Mouse (Mus musculus) midbrain, embryonic 15.5 days (tissue): Measurements from ENCODE around the gene Bbs9. TPM values are rescaled to one million over a fixed set of nuclear protein-coding genes. Genes with fewer than 3 reads are reported as not detected.

ENCODE experiments used
- ATAC-seq: fragments of 200-750 bp; cut with Nextera tagmentation; replicated peaks from 2 replicates; pipeline ENCODE4 v1.8.0; 2017; ENCODE audit warnings: moderate TSS enrichment
- H3K27ac ChIP-seq: fragments of 300-500 bp; sonication (generic); 2 replicates; pipeline ENCODE4 v1.5.1; 2015; ENCODE audit warnings: mild to moderate bottlenecking, inconsistent platforms
- H3K27me3 ChIP-seq: fragments of 300-500 bp; sonication (generic); replicated peaks from 2 replicates; pipeline ENCODE4 v1.6.1; 2015; ENCODE audit warnings: inconsistent platforms
- H3K36me3 ChIP-seq: fragments of 300-500 bp; sonication (generic); replicated peaks from 2 replicates; pipeline ENCODE4 v1.6.1; 2015; ENCODE audit warnings: inconsistent platforms
- H3K4me1 ChIP-seq: fragments of 300-500 bp; sonication (generic); 2 replicates; pipeline ENCODE4 v1.6.1; 2015; ENCODE audit warnings: inconsistent platforms
- H3K4me2 ChIP-seq: fragments of 300-500 bp; sonication (generic); 2 replicates; pipeline ENCODE4 v1.6.1; 2015; ENCODE audit warnings: inconsistent platforms, mild to moderate bottlenecking, moderate library complexity
- H3K4me3 ChIP-seq: fragments of 300-500 bp; sonication (generic); 2 replicates; pipeline ENCODE4 v1.5.1; 2015; ENCODE audit warnings: mild to moderate bottlenecking, inconsistent platforms
- H3K9ac ChIP-seq: fragments of 300-500 bp; sonication (generic); 2 replicates; pipeline ENCODE4 v1.6.1; 2015; ENCODE audit warnings: mild to moderate bottlenecking, inconsistent platforms
- H3K9me3 ChIP-seq: fragments of 300-500 bp; sonication (generic); 2 replicates; pipeline ENCODE4 v1.6.1; 2016; ENCODE audit warnings: inconsistent platforms
- WGBS: fragments of 180-500 bp; shearing (Covaris S2); methylation state at CpG from one replicate; pipeline ENCODE4 v1.1.7; 2015; ENCODE audit warnings: mixed read lengths; 5-methylcytosine and 5-hydroxymethylcytosine counted together
- polyA plus RNA-seq: library from polyadenylated mRNA; unstranded; fragments of >200 nt; fragmentation: Nextera tagmentation; extraction: Ambion mirVana; gene quantifications from 2 replicates; pipeline ENCODE4 v1.2.1, GENCODE M21; 2015

Gene Bbs9
- polyA plus RNA-seq, 1 experiment from 2014 or later, result 25.0 TPM

DNA sequence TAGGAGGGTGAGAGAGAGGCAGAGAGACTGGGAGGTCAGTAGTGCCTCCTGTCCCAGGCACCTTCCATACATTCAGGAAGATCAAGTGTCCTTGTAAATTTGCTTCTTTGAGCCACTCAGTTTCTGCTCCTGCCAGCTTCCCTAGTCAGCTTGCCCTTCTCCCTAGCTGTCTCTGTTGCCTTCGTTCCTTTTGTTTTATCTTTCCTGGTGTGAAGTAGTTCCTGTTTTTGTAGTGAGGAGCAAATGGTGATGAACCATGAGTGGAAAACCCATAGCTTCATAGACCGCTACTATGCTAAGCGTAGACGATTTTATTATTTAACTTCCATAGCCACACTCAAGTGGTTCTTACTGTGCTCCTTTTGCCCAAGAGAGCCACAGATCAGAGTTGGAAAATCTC lies 242.1 kb downstream of the Bbs9 start:
- ATAC-seq, result no peak
- 90% methylated on average over 4 of the region's 4 CpGs for WGBS
- Histone ChIP-seq H3K36me3 (no peaks in the 10 kb centered on the region), H3K27me3 (no peaks in the 10 kb centered on the region), H3K9ac (no peak overlapping the region), H3K4me3 (no peak overlapping the region), H3K4me1 (no peaks in the 10 kb centered on the region), H3K9me3 (no peaks in the 10 kb centered on the region), H3K4me2 (no peak overlapping the region), H3K27ac (no peak overlapping the region)

DNA sequence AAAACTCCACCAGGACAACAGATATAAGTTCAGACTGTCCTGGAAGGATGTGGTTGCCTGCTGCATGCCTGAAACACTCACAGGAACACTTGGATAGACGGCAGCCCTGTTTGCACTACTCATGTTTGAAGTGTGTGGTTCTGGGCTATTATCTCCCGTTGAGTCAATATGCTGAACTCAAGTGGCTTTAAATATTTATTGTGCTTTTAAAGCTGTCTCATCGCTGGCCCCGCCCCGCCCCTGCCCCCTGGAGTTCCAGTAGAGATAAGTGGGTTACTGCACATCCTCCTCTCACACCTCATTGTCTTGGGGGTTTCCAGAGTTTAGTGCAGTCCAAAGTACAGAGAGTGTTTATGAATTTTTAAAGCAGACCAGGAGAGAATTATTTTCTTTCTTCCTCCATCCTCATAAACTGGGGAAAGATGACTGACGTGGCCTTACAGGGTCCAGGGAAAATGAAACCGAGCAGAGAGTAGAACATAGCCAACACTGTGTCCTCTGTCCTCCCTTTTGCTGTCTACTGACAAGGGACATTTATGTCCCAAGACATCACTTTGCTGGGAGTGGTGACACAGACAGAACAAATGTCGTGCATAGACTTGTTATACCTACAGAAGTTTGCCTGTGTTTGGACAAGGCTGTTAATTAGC lies 242.8 kb downstream of the Bbs9 start:
- Histone ChIP-seq H3K9ac (no peak overlapping the region), H3K4me1 (no peaks in the 10 kb centered on the region), H3K9me3 (no peaks in the 10 kb centered on the region), H3K4me2 (no peak overlapping the region), H3K36me3 (no peaks in the 10 kb centered on the region), H3K4me3 (no peak overlapping the region), H3K27me3 (no peaks in the 10 kb centered on the region), H3K27ac (no peak overlapping the region)
- 75% methylated on average over 8 of the region's 8 CpGs for WGBS
- no peak for ATAC-seq

DNA sequence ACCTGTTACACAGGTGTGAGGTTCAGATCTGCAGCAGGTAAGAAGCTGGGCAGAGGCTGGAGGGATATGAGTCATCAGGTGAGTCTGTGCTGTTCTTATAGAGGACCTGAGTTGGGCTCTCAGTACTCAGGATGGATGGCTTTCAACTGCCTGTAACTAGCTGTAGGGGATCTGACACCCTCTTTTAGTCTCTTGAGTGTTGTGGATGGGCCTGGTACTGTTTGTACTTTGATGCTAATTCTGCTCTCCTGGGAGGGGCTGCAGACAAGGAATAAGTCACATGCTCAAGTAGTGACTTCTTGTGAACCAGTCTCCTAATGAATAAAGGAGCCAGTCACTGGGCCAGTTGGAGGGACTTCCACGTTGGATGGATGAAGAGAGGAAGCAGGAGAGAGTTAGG lies 257.1 kb downstream of the Bbs9 start:
- no peak overlapping the region for H3K9ac ChIP-seq
- 61% methylated on average over 1 of the region's 1 CpGs for WGBS
- no peaks in the 10 kb centered on the region for H3K9me3 ChIP-seq
- no peak overlapping the region for H3K27ac ChIP-seq
- no peak for ATAC-seq
- no peak overlapping the region for H3K4me3 ChIP-seq
- H3K4me1 ChIP-seq, result peaks cover 3% of the 10 kb centered on the region
- H3K36me3 ChIP-seq, result no peaks in the 10 kb centered on the region
- H3K4me2 ChIP-seq, result no peak overlapping the region
- no peaks in the 10 kb centered on the region for H3K27me3 ChIP-seq

DNA sequence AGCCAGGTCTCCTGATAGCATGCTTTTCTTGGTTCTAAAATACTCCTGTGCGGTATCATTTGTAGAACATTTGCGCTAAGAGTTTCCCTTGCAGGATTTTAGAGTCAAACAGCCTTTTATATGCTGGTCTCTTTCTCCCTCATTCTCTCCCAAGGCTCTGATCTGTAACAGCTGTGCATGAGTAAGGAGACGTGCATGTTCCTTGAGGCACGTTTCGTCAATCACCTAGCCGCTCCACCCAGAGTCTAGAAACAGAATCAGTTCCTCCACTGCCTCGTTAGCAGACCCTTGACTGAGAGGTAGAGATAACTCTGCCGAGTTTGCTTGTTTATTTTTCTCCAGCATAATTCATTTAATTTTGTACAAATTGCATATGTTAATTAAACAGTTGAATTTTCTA lies 259.4 kb downstream of the Bbs9 start:
- Histone ChIP-seq H3K9me3 (no peaks in the 10 kb centered on the region), H3K36me3 (no peaks in the 10 kb centered on the region), H3K4me1 (peaks cover 3% of the 10 kb centered on the region), H3K4me3 (no peak overlapping the region), H3K27ac (no peak overlapping the region), H3K4me2 (no peak overlapping the region), H3K27me3 (no peaks in the 10 kb centered on the region), H3K9ac (no peak overlapping the region)
- 0 out of 2 replicates have a peak, but pooled peaks have one; percentile 62 for ATAC-seq
- WGBS, result 61% methylated on average over 8 of the region's 8 CpGs

DNA sequence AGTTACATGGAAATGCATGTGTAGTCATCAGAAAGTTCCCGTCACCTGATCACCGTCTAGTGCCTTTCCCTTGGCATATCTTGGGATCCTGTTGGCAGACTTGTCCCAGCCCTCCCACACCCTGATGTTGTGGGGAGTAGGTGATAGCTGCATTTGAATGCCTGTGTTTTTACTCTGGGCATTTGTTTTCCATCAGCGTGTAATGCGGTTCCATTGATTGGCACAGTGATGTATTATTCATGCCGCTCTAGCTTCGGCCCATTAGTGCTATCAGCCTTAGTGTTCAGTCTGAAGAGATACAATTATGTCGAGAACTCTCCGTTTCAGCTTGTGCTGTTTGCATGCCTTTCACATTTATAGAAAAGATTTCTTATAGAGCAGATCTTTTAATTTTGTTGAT lies 259.9 kb downstream of the Bbs9 start:
- Histone ChIP-seq H3K27me3 (no peaks in the 10 kb centered on the region), H3K27ac (no peak overlapping the region), H3K4me1 (peaks cover 3% of the 10 kb centered on the region), H3K4me3 (no peak overlapping the region), H3K9ac (no peak overlapping the region), H3K4me2 (no peak overlapping the region), H3K36me3 (no peaks in the 10 kb centered on the region), H3K9me3 (no peaks in the 10 kb centered on the region)
- WGBS, result 37% methylated on average over 8 of the region's 8 CpGs
- ATAC-seq, result peak; percentile 70; the same call in 1 of the 2 replicates

DNA sequence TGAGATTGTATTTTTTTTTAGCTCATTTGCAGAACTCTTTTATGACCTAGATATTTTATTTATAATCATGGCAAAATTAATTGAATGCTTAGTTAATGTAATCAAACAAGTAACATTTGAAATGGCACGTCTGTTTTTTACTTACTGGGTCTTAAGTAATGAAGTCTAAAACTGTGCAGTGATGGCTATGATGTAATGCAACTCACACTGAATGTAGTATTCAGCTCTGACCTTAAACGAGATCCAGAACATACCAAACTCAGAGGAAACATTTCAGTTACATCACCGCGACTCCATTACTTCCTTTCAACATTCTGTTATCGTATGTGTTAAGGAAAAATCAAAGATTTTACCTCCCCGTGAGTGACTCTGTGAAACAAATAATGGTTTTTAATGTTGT lies 262.4 kb downstream of the Bbs9 start:
- no peak overlapping the region for H3K9ac ChIP-seq
- ATAC-seq, result no peak
- no peaks in the 10 kb centered on the region for H3K36me3 ChIP-seq
- WGBS, result 84% methylated on average over 6 of the region's 6 CpGs
- H3K4me1 ChIP-seq, result peaks cover 3% of the 10 kb centered on the region
- H3K9me3 ChIP-seq, result no peaks in the 10 kb centered on the region
- H3K27me3 ChIP-seq, result no peaks in the 10 kb centered on the region
- no peak overlapping the region for H3K27ac ChIP-seq
- H3K4me3 ChIP-seq, result no peak overlapping the region
- H3K4me2 ChIP-seq, result no peak overlapping the region

DNA sequence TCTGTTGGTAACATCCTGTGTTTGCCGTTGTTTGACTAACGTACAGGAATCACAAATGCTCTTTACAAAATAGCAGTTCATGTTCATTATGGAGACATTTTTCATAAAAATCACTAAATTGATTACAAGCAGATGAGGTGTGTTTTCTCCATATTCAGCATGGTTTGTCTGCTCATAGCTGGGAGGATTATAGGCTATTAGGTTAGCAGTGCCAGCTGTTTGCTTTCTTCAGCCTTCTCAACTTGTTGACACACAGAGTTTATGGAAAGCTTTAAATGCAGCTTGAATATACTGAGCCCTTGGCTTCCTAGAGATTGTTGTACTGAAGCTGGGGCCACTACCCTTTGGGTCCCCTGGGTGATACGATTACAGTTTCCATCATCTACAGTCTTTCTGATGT lies 263.3 kb downstream of the Bbs9 start:
- H3K9ac ChIP-seq, result no peak overlapping the region
- H3K4me2 ChIP-seq, result no peak overlapping the region
- no peaks in the 10 kb centered on the region for H3K36me3 ChIP-seq
- H3K9me3 ChIP-seq, result no peaks in the 10 kb centered on the region
- no peaks in the 10 kb centered on the region for H3K27me3 ChIP-seq
- H3K4me3 ChIP-seq, result no peak overlapping the region
- H3K27ac ChIP-seq, result no peak overlapping the region
- H3K4me1 ChIP-seq, result peaks cover 3% of the 10 kb centered on the region
- 90% methylated on average over 3 of the region's 3 CpGs for WGBS
- ATAC-seq, result no peak

DNA sequence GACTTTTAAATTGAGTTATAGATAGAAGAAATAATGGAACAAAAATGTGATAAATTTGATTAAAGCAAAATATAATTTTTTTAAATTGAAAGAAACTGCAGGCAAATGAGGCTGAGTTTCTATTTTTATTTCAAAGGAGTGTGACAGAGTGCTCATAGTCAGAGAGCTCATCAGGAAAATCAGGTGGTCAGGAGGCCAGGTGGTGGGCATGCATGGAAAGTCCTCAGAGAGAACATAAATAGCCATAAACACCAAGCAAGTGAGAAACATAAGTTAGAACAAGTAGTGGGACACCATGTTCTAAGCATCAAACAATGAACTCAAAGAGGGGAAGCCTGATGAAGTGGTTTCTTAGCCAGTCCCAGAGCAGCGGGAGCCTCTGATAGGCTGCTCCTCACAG lies 266.5 kb downstream of the Bbs9 start:
- WGBS, result 93% methylated on average over 1 of the region's 1 CpGs
- H3K9me3 ChIP-seq, result no peaks in the 10 kb centered on the region
- ATAC-seq, result no peak
- H3K36me3 ChIP-seq, result no peaks in the 10 kb centered on the region
- H3K4me2 ChIP-seq, result no peak overlapping the region
- no peak overlapping the region for H3K9ac ChIP-seq
- no peak overlapping the region for H3K4me3 ChIP-seq
- no peaks in the 10 kb centered on the region for H3K27me3 ChIP-seq
- no peaks in the 10 kb centered on the region for H3K4me1 ChIP-seq
- H3K27ac ChIP-seq, result no peak overlapping the region

DNA sequence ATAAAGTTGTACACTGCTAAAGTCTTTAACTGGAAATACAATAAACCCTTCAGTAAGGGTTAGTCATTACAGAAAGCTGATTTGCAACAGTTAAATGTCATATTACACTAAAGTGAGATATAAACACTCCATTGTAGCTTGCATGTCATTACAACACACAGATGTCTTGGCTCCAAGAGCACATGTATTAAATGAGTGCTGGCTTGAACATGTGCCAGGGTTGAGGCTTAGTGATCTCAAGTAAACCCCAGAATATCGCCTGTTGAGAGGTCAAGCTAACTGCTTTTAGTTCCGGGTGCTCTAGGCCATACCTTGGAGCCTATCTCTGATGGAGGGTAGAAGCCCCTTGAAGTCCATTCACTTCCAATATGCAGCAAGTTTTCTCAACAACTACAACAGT lies 273.1 kb downstream of the Bbs9 start:
- Histone ChIP-seq H3K4me2 (no peak overlapping the region), H3K36me3 (no peaks in the 10 kb centered on the region), H3K4me3 (no peak overlapping the region), H3K9me3 (no peaks in the 10 kb centered on the region; the same call in 1 of the 2 replicates), H3K27ac (no peak overlapping the region), H3K27me3 (no peaks in the 10 kb centered on the region), H3K9ac (no peak overlapping the region), H3K4me1 (no peaks in the 10 kb centered on the region)
- no peak for ATAC-seq
- 90% methylated on average over 2 of the region's 2 CpGs for WGBS

DNA sequence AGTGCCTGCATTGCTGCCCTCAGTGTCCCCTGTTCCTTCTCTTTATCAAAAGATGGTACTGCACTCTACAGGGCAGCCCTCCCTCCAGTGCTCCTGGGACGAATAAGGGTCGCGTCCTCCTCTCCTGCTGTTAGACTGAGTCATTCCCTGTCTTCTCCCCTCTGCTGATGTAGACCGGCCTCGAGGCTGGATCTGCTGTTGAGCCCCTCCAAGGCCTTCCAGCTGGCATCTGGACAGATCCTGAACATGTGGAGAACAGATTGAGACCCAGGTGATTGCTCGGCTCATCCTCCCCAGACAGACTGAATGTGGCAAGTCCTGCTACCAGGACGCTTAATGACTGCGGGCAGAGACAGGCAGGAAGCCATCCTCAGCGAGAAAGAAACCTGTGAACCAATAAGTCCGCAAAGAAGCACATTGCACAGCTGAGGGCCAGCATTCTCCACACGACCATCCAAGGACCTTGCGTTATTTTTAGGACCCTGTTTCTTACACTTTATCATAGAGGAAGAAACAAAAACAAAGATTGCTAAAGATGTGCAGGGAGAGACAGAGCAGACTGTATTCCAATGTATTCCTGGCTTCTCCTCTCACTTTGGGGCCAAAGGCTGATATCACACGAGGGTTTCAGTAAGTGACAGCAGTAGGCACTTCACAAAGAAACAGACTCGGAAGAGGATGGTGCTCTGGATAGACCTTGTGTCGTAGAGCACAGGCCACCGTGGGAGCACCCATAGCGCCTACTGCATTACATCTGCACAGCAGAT lies 275.4 kb downstream of the Bbs9 start:
- Histone ChIP-seq H3K36me3 (no peaks in the 10 kb centered on the region), H3K9ac (no peak overlapping the region), H3K4me1 (no peaks in the 10 kb centered on the region), H3K9me3 (no peaks in the 10 kb centered on the region; the same call in 1 of the 2 replicates), H3K4me2 (no peak overlapping the region), H3K4me3 (no peak overlapping the region), H3K27ac (no peak overlapping the region), H3K27me3 (no peaks in the 10 kb centered on the region)
- ATAC-seq, result no peak
- 86% methylated on average over 17 of the region's 17 CpGs for WGBS

DNA sequence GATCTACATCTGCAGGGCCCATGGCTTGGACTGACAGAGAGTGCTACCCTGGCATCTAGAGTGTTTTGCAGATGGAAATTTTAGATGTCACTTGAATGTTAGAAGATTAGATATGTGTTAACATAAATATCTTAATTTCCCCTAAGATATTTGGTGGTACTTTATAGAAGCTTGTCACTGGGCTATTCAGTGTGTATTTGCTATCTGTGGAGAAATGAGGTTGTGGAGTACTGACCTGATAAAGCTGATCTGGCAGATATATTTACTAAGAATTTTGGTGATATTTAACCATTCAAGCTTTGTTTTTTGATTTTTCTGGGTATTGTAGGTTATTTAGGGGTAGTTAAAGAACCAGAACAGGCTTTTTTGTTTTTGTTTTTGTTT lies 276.0 kb downstream of the Bbs9 start:
- Histone ChIP-seq H3K4me2 (no peak overlapping the region), H3K4me3 (no peak overlapping the region), H3K4me1 (no peaks in the 10 kb centered on the region), H3K27ac (no peak overlapping the region), H3K9me3 (no peaks in the 10 kb centered on the region; the same call in 1 of the 2 replicates), H3K27me3 (no peaks in the 10 kb centered on the region), H3K36me3 (no peaks in the 10 kb centered on the region), H3K9ac (no peak overlapping the region)
- no peak for ATAC-seq

DNA sequence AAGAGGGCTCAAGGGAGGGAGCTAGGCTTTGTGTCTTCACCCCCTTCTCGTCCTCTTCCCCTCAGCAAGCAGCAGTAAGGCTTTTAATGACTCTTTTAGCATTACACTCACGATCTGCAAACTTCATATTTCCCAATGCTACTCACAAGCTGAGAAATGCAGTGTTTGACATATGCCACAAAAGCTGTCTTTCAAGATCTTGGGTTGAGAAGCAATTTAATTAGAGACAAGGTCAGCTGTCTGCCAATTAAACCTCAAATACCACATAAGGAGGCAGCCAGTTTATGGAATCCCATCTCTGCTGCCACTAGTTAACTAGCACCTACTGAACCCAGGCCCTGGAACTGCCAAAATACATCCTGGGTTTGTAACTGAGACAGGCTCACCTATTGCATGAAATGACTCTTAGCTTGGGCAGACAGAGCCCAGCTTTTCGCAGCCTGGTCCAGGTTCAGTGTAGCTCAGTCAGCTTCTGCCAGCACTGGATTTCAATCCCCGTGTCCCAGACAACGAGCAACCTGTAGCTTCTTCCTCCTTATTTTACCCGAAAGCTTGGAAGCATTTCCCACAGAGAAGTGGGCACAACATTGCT lies 278.7 kb downstream of the Bbs9 start:
- H3K9me3 ChIP-seq, result no peaks in the 10 kb centered on the region; the same call in 1 of the 2 replicates
- H3K36me3 ChIP-seq, result no peaks in the 10 kb centered on the region
- no peaks in the 10 kb centered on the region for H3K27me3 ChIP-seq
- H3K4me1 ChIP-seq, result no peaks in the 10 kb centered on the region
- WGBS, result 62% methylated on average over 6 of the region's 6 CpGs
- no peak for ATAC-seq
- H3K27ac ChIP-seq, result no peak overlapping the region
- H3K9ac ChIP-seq, result no peak overlapping the region
- no peak overlapping the region for H3K4me3 ChIP-seq
- H3K4me2 ChIP-seq, result no peak overlapping the region

DNA sequence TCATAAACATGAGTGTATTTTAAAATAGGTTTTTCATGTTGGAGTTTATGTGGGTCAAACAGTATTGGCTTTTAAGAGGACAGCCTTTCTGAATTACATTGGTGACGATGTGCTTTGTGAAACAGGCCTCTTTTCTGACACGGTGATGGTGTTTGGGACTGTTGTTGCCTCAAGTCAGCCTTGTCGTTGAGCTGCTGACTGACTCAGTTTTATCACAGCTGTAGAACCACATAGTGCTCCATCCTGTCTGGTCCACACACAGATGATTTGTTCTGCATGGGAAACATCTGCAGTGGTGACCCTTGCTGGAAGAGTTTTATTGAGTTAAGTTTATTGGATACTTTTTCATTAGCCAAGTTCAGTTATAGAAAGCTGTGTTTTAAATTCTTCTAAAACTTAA lies 283.0 kb downstream of the Bbs9 start:
- Histone ChIP-seq H3K4me1 (no peaks in the 10 kb centered on the region), H3K27ac (no peak overlapping the region), H3K4me3 (no peak overlapping the region), H3K27me3 (no peaks in the 10 kb centered on the region), H3K9me3 (no peaks in the 10 kb centered on the region), H3K36me3 (no peaks in the 10 kb centered on the region), H3K4me2 (no peak overlapping the region), H3K9ac (no peak overlapping the region)
- ATAC-seq, result no peak
- WGBS, result 81% methylated on average over 3 of the region's 3 CpGs
